Mouse (Mus musculus) brain, embryonic 14.5 days (tissue): ENCODE measurements around the gene Sncg.
A peak's percentile ranks its signal among the peaks of the same experiment; 100 is the strongest.

Source experiments
- CTCF ChIP-seq: fragments of 200-500 bp; IDR thresholded peaks from 2 replicates; pipeline ENCODE4 v1.5.1; 2012; ENCODE audit warnings: inconsistent platforms, mild to moderate bottlenecking, moderate library complexity, borderline replicate concordance; ENCODE audit not compliant: insufficient read depth, insufficient read length; ENCODE audit errors: extremely low read depth
- POLR2A ChIP-seq: fragments of 200-500 bp; IDR thresholded peaks from 2 replicates; pipeline ENCODE4 v1.6.1; 2012; ENCODE audit warnings: mild to moderate bottlenecking, inconsistent platforms, borderline replicate concordance; ENCODE audit not compliant: poor library complexity, insufficient read depth, insufficient read length, severe bottlenecking; ENCODE audit errors: extremely low read depth

DNA sequence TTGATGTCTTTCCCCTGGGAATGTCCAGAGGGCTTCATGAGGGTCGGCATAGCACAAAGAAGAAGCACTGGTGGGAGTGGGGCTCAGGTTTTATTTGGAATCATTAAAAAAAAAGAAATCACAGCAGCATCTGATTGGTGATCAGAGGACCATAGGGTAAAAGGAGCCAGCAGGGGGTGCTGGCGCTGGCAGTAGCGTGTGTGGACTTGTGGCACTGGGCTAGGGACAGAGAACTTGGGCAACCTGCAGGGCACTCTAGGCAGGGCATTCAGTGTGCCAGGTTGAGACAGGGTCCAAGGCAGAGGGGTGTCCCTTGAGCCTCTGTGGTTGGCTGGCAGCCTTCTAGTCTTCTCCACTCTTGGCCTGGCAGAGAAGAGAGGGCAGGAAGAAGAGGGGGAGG, 4.4 kb downstream of the Sncg start:
- no peak for TF ChIP-seq POLR2A
- TF ChIP-seq CTCF = peak; percentile 10; the same call in 1 of the 2 replicates
